Mouse (Mus musculus): ENCODE measurements around the gene Ergic1.

Ergic1 gene

GRCm38 (mm10) chr17:26575786-26576690 is 14.7 kb downstream of the Ergic1 start:
- no peak for DNase-seq

- DNase-seq, result peak in 1 of 2 experiments; percentile 27
Measured at GRCm38 (mm10) chr17:26576833-26577232, 15.5 kb downstream of the Ergic1 start.

GRCm38 (mm10) chr17:26577309-26577708 is 16.0 kb downstream of the Ergic1 start:
- DNase-seq, result no peak

DNA sequence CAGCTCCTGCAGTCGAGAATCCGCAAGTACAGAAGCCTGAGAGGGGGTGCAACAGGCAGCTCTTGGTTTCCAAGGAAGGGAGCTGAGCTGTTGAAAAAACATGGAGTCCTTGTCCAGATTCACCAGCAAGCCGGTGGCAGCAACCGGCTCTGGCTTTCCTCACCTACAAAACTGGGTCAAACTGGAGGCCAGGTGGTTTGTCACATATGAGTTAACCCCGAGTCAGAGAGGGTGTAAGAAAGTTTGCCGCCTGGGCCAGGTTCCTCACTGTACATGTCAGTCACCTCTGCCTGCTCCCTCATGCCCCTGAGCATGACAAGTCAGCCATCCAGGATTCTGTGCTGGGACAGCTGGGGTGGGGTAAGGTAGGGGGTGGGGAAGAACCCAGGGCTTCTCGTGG is 16.9 kb downstream of the Ergic1 start:
- no peak for DNase-seq

DNA sequence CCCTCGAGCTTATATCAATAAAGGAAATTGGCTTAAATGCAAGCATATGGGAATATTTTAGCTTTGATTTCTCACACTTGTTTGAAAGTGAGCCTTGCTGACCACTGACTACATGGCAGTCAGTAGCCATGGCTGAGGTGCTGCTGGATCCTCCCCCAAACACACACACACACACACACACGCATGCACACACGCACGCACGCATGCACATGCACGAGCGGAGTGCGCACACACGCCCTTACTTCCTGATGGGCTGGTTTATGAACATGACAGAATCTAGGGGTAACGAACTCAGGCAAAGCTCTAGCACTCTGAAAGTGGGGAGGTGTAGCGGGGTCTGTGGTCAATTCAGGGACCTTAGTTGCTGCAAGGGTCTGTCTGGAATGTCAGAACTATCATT is 17.5 kb downstream of the Ergic1 start:
- no peak for DNase-seq

DNA sequence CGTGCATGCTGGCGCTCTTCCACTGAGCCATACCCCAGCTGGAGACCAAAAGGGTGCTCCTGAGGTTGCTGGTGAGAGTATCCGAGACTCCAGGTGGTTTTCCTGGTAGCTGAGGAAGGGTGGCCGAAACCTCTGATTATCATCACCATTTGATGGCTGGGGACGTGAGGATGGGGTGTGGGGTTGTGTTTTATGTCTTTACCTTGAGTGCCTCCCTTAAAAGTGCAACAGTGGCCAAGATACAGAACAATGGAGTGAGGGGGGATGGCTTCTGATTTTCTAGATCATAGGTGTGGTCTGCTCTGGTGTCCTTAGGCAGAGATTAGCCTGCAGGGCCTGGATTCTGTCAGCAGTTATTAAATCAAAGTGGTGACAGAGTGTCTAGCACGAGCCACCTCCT is 18.1 kb downstream of the Ergic1 start:
- no peak for DNase-seq

DNA sequence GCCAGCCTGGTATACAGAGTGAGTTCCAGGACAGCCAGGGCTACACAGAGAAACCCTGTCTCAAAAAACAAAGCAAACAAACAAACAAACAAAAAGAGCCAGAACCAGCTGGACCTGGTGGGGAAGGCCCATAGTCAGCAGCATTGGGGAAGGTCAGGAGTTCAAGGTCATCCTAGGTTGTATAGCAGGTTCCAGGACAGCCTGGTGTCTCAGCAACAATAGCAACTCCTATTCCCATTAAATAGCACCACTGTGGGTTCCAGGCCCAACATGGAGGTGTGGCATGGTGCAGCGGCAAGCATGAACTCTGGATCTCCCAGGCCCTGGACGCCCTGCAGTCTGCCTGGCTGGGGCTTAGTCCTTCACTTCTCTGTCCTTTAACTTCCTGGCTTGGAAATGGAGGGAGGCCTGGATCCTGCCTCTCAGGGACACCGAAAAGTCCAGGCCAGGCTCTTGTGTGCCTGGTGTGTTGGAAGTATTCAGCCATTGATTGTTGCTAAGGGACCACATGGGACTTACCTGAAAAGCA is 19.6 kb downstream of the Ergic1 start:
- no peak for DNase-seq

- DNase-seq, result no peak
Measured at GRCm38 (mm10) chr17:26582297-26582696, 21.0 kb downstream of the Ergic1 start.

DNA sequence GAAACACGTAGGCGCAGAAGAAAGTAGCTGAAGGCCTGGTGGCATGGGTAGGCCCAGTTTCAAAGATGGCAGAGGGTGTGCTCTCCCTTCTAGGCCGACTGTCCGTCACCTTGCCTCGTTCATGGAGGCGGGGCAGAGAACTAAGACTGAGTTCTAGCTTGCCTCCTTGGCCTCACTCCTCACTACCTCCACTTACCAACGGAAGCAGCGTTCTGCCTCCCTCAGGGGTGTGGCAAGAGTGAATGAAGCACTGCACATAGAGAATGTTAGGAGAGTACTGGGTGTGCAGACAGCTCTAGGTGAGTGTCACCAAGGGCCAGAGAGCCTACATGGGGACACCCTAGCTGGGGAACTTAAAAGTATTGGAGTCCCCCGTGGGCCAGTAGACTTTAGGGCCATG is 21.8 kb downstream of the Ergic1 start:
- DNase-seq, result no peak

GRCm38 (mm10) chr17:26583606-26584005 is 22.3 kb downstream of the Ergic1 start:
- DNase-seq, result no peak

- DNase-seq, result no peak
Measured at GRCm38 (mm10) chr17:26584063-26584462, 22.8 kb downstream of the Ergic1 start.

DNA sequence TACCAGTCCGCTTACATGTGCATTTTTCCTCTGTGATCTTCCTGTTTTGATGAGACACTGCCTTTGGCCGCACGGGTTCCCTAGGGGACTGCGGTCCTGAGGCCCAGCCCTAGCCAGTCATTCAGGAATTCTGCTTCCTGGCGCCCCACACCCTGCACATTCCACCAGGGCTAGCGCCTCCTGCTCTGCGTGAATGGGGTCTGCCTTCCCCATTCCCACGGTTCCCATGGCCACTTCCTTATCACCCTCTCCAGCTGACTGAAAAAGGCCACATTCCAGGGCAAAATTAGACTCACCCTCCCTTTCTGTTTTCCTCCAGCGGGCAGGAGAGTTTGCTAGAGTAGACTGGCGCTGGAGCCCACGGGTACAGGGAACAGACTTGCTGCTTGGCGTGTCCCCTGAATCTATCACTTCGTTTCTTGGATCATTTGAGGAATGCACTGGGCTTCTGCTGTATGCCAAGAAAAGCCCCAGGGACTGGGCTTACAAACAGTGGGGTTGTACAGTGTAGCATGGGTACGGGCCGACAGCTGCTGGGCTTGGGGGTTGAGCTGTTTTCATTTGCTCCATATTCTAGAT is 23.4 kb downstream of the Ergic1 start:
- DNase-seq, result no peak

GRCm38 (mm10) chr17:26587961-26588487 is 26.7 kb downstream of the Ergic1 start:
- DNase-seq, result no peak

DNA sequence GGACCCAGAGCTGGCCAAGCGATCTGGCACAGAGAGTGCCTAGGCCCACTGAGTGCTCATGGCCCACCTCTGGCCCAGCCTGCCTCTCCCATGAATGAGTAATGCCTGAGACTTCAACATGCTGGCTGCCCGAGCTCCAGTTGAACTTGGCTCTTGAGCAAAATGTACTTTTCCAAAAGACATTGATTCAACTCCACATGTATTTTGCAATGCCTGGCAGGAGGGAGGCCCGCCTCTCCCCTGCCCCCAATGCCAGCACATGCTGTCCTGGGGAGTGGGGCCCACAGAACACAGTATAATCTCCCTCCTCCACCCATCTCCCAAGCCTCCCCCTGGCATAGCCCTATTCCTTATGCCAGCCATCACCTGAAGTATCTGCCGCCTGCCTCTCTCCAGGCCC is 31.2 kb downstream of the Ergic1 start:
- DNase-seq, result no peak

DNA sequence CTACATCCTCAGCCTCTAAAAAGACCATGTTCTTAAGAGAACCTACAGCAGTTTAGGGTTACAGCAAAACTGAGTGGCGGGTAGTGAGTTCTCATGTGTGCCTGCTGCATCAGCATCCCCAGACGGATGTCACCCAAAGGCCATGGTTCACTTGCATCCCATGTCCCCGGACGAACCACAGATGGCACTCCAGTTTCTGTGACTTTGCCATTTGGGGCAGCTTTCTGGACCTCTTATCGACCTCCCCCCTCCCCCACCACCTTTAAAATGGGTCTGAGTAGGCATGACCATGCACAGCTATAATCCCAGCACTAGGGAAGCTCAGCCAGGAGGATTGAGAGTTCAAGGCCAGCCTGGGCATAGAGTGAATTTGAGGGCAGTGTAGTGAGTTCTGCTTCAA is 31.9 kb downstream of the Ergic1 start:
- no peak for DNase-seq

DNA sequence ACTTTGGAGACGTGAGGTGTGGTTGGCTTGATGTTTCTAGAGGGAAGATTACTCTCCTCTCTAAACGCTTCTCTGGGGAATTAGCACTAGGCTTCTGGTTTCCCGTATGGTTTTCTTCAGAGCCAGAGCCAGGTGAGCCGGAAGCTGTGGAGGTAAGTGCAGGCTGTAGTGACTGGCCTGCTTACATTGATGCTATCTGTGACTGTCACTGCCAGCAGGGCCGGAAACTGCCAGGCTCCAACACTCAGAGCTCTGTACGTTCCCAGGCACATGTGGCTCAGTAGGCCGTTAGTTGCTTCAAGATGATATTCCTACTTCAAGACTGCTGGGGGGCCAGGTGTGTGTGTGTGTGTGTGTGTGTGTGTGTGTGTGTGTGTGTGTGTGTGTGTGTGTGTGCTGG is 32.9 kb downstream of the Ergic1 start:
- DNase-seq, result peak in 1 of 2 experiments; percentile 39

GRCm38 (mm10) chr17:26594958-26595357 is 33.7 kb downstream of the Ergic1 start:
- DNase-seq, result no peak

- no peak for DNase-seq
Measured at GRCm38 (mm10) chr17:26595448-26596167, 34.3 kb downstream of the Ergic1 start.

- peak; percentile 88 to 91 for DNase-seq
Measured at GRCm38 (mm10) chr17:26596168-26596658, 34.9 kb downstream of the Ergic1 start.

DNA sequence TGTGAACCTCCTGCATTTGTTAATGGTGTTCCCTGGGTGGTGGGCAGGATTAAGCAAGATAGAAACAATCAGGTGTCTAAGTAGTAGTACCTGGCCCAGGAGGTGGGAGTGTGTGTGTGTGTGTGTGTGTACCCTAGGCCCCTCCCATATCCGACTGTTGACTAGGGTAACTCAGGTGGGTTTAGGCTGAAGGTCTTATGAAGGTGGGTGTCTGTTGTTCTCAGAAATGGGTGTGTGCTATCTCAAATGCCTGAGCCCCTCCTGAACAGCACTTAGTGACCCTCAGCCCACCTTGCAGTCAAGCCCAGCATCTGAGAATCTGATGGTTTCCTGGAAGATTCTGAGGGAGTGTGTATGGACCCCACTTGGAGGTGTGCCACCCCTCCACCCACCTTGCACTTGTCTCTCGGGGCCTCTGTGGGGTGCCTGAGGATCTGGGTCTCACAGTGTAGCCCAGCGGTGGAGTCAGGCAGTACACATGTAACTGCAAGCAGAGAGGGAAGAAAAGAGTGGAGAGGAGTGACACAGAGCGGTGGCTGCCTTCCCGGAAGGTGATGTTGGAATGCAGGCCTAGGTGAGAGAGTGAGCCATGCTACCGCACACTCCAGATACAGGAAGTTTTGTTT is 35.7 kb downstream of the Ergic1 start:
- DNase-seq, result no peak

- no peak for DNase-seq
Measured at GRCm38 (mm10) chr17:26598845-26599244, 37.6 kb downstream of the Ergic1 start.

DNA sequence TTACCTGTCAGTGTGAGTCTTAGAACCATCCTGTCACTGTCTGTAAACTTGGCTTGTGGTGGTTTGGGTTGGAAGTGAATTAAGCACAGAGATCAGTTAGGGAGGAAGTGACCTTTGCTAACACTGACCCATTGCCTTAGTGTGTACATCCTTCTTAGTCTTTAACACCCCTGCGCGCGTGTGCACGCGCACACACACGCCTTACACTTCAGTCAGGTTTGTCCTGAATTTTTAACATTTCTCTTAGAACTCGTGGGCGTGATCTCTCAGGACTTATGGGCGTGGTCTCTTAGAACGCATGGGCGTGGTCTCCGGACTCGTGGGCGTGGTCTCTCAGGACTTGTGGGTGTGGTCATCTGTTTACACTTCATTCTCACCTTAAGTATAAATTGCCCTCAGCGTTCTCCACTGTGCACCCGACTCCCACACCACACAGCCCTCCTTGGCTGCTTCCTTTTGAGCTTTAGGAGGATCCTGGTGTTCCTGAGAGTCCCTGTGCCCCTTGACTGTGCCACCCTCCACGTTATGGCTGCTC is 39.7 kb downstream of the Ergic1 start:
- no peak for DNase-seq
